Comparison of ENCODE assay signal across 18 mouse cellular contexts in the genomic region with DNA sequence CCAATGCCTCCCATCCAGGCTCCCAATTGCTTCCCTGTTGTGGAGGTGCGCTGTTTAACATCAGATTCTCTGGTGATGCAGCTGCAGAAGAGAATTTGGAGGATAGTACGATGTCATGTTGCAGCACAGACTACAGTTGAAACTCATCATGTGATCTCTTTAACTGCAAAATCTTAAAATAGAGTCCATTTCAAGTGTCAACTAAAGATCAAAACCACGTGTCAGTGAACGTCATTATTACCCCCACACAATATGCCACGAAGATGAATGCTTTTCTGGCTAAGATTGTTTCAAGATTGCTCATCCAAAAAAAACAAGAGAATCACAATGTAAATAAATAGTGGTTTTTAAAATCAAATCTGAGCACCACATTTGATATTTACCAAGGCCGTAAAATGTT.
"Had no signal": no experiment of that assay in that cellular context is flagged by ENCODE, and none has a peak within 500 bp of the region (broad histone marks: within the 10 kb centered on the region; RNA-seq: fewer than 3 reads in every experiment).

No protein-coding gene starts in this region.

- H3K9me3 ChIP-seq: midbrain, embryonic 10.5 days; midbrain, embryonic 12.5 days; neural tube, embryonic 13.5 days; neural tube, embryonic 15.5 days had no signal

- H3K27ac ChIP-seq: midbrain, embryonic 10.5 days; midbrain, embryonic 12.5 days; neural tube, embryonic 13.5 days; neural tube, embryonic 15.5 days had no signal

- H3K4me3 ChIP-seq: midbrain, embryonic 10.5 days; midbrain, embryonic 12.5 days; myocyte; neural tube, embryonic 13.5 days; neural tube, embryonic 15.5 days had no signal

- DNase-seq: lung, adult 18-20 months; lung, embryonic 14.5 days; lung, postnatal 10 days; lung, postnatal 4 days; midbrain, embryonic 14.5 days; retina, postnatal 1 day; right cerebral cortex, postnatal 25 days; right cerebral cortex, postnatal 4 days; spleen, adult 18-20 months; thymus, adult 18-20 months; thymus, postnatal 14 days; thymus, postnatal 36 days had no signal

- H3K36me3 ChIP-seq: midbrain, embryonic 10.5 days; midbrain, embryonic 12.5 days; neural tube, embryonic 13.5 days; neural tube, embryonic 15.5 days had no signal

- H3K27me3 ChIP-seq: midbrain, embryonic 12.5 days; neural tube, embryonic 13.5 days; neural tube, embryonic 15.5 days had no signal

- H3K9ac ChIP-seq: lung, embryonic 14.5 days; midbrain, embryonic 12.5 days; neural tube, embryonic 13.5 days; neural tube, embryonic 15.5 days had no signal

- H3K4me1 ChIP-seq: midbrain, embryonic 10.5 days; midbrain, embryonic 12.5 days; neural tube, embryonic 13.5 days; neural tube, embryonic 15.5 days had no signal

- H3K4me2 ChIP-seq: lung, embryonic 14.5 days; midbrain, embryonic 12.5 days; neural tube, embryonic 13.5 days; neural tube, embryonic 15.5 days had no signal

- ATAC-seq: midbrain, embryonic 16.5 days had no signal
